Mouse (Mus musculus): ENCODE data around the gene Lhx9. TPM values are rescaled to one million over a fixed set of nuclear protein-coding genes. Genes with fewer than 3 reads are reported as not detected.

Gene Lhx9
- polyA plus RNA-seq, 1 experiment from 2014 or later, result 0.15 TPM

DNA sequence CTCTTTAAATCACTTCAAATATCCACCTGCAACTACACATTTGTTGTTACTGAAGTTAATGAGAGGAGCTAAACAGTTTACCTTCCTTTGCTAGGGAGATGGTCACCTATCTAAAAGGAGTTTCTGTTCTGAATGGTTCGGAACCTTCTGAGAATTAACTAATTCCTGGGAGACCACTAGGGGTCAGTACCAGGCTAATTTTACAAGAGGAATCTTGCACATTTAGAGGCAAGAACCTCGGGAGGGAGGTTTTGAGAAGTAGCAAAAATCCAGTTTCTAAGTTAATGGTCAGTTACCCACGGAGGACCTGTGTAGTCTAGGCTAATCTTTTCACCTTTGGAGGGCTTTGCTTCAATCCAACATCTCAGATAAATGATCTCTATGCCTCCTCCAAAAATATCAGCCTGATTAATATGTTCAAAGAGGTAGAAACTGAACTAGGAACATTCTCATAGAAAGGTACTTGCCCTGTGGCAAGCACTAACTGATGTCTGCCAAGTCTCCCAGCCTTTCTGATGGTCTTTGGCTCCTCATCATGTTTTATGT, 12.9 kb downstream of the Lhx9 start:
- no peak overlapping the region for H3K9ac ChIP-seq (ENCODE audit: low read length)
- ATAC-seq (ENCODE audit: low FRiP score, low TSS enrichment) (no peak), DNase-seq (ENCODE audit: low spot score) (no peak)
- no peaks in the 10 kb centered on the region for H3K36me3 ChIP-seq (ENCODE audit: control insufficient read depth, insufficient read depth, low read length)
- no peaks in the 10 kb centered on the region for H3K4me1 ChIP-seq (replicated peaks; ENCODE audit: control insufficient read depth, insufficient read depth)
- no peak overlapping the region for H3K27ac ChIP-seq (replicated peaks)
- 4% methylated on average over 3 of the region's 3 CpGs for WGBS
- peaks cover 14% of the 10 kb centered on the region for H3K27me3 ChIP-seq (ENCODE audit: control insufficient read depth, insufficient read depth, low read length)
- no peak overlapping the region for H3K4me3 ChIP-seq (ENCODE audit: low read depth, low read length)
- H3K9me3 ChIP-seq (ENCODE audit: control insufficient read depth, low read length), result no peaks in the 10 kb centered on the region
- H3K4me2 ChIP-seq (replicated peaks; ENCODE audit: low read depth), result no peak overlapping the region
- TF ChIP-seq CTCF (IDR thresholded peaks at IDR 0.05; ENCODE audit: low read depth) (peak; percentile 86), EP300 (optimal IDR thresholded peaks at IDR 0.05) (no peak)

DNA sequence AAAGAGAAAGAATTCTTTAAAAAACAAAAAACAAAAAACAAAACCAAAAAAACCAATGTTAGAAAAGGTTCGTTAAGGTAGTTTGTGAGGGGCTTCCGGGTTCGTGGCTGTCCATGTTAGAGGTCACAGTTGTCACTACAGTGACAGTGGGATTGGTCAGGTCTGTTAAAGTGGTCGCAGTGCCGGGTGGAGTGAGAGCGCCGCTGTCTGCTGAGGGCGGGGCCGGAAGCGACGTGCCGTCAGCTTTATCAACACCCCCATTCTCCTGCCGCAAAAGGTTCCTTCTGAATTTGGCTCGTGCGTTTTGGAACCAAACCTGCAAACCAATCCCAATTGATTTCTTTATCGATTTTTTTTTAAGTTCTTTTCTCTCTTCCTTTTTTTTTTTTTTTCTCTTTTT, 17.1 kb downstream of the Lhx9 start:
- no peak overlapping the region for H3K27ac ChIP-seq (replicated peaks)
- 1% methylated on average over 16 of the region's 16 CpGs for WGBS
- H3K4me2 ChIP-seq (replicated peaks; ENCODE audit: low read depth), result peak overlapping the region; percentile 43
- peak overlapping the region; percentile 26 for H3K4me3 ChIP-seq (ENCODE audit: low read depth, low read length)
- no peak for TF ChIP-seq EP300 (optimal IDR thresholded peaks at IDR 0.05)
- no peak for TF ChIP-seq CTCF (IDR thresholded peaks at IDR 0.05; ENCODE audit: low read depth)
- ATAC-seq (ENCODE audit: low FRiP score, low TSS enrichment) (no peak), DNase-seq (ENCODE audit: low spot score) (no peak)
- H3K9me3 ChIP-seq (ENCODE audit: control insufficient read depth, low read length), result no peaks in the 10 kb centered on the region
- H3K4me1 ChIP-seq (replicated peaks; ENCODE audit: control insufficient read depth, insufficient read depth), result no peaks in the 10 kb centered on the region
- peaks cover 3% of the 10 kb centered on the region; the same call in 1 of the 2 replicates for H3K27me3 ChIP-seq (ENCODE audit: control insufficient read depth, insufficient read depth, low read length)
- H3K9ac ChIP-seq (ENCODE audit: low read length), result no peak overlapping the region
- H3K36me3 ChIP-seq (ENCODE audit: control insufficient read depth, insufficient read depth, low read length), result no peaks in the 10 kb centered on the region

DNA sequence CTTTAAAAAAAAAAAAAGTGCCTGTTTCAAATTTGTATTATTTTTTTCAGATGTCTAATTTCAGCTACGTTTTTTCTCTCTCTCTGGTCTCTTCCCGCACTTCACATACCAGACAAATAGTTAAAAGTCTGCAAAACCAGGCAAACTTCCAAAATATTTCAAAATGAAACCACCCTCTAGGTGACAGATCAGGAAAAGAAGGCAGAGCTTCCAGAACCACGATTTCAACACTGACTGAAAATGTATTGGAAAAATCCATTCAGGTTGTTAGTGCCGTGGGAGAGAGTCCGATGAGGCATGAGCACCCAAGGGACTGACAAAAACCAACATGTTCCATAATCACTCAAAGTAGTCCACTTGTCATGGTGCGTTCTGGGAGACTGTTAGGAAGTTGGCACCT, 21.5 kb downstream of the Lhx9 start:
- Histone ChIP-seq H3K9me3 (ENCODE audit: control insufficient read depth, low read length) (no peaks in the 10 kb centered on the region), H3K27me3 (ENCODE audit: control insufficient read depth, insufficient read depth, low read length) (no peaks in the 10 kb centered on the region), H3K36me3 (ENCODE audit: control insufficient read depth, insufficient read depth, low read length) (no peaks in the 10 kb centered on the region), H3K4me3 (ENCODE audit: low read depth, low read length) (no peak overlapping the region), H3K4me1 (replicated peaks; ENCODE audit: control insufficient read depth, insufficient read depth) (no peaks in the 10 kb centered on the region), H3K9ac (ENCODE audit: low read length) (no peak overlapping the region), H3K4me2 (replicated peaks; ENCODE audit: low read depth) (no peak overlapping the region), H3K27ac (replicated peaks) (no peak overlapping the region)
- ATAC-seq (ENCODE audit: low FRiP score, low TSS enrichment), result no peak
- TF ChIP-seq CTCF (IDR thresholded peaks at IDR 0.05; ENCODE audit: low read depth), result no peak
- TF ChIP-seq EP300 (optimal IDR thresholded peaks at IDR 0.05), result no peak
- 56% methylated on average over 6 of the region's 6 CpGs for WGBS
- DNase-seq (ENCODE audit: low spot score), result no peak

DNA sequence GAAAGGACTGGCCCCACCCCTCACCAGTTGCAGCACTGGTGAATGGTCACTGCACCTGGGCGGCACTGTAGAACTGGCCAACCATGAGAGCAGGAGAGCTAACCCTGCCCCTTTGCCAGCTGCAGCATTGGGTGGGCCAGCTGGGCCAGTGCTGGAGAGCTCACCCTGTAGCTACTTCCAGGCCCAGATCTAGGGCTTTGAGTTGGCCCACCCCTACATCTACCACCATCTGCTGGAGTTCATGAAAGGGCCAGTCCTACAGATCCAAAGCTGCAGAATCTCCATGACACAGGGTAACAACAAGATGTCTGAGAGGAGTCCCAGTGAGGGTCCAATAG, 25.4 kb downstream of the Lhx9 start:
- Histone ChIP-seq H3K9ac (ENCODE audit: low read length) (no peak overlapping the region), H3K9me3 (ENCODE audit: control insufficient read depth, low read length) (no peaks in the 10 kb centered on the region), H3K36me3 (ENCODE audit: control insufficient read depth, insufficient read depth, low read length) (no peaks in the 10 kb centered on the region), H3K4me3 (ENCODE audit: low read depth, low read length) (no peak overlapping the region), H3K4me1 (replicated peaks; ENCODE audit: control insufficient read depth, insufficient read depth) (no peaks in the 10 kb centered on the region), H3K27ac (replicated peaks) (no peak overlapping the region), H3K4me2 (replicated peaks; ENCODE audit: low read depth) (no peak overlapping the region), H3K27me3 (ENCODE audit: control insufficient read depth, insufficient read depth, low read length) (no peaks in the 10 kb centered on the region)
- no peak for DNase-seq (ENCODE audit: low spot score)
- no peak for TF ChIP-seq CTCF (IDR thresholded peaks at IDR 0.05; ENCODE audit: low read depth)
- peak; percentile 32; the same call in 1 of the 2 replicates for ATAC-seq (ENCODE audit: low FRiP score, low TSS enrichment)
- 92% methylated on average over 1 of the region's 1 CpGs for WGBS

DNA sequence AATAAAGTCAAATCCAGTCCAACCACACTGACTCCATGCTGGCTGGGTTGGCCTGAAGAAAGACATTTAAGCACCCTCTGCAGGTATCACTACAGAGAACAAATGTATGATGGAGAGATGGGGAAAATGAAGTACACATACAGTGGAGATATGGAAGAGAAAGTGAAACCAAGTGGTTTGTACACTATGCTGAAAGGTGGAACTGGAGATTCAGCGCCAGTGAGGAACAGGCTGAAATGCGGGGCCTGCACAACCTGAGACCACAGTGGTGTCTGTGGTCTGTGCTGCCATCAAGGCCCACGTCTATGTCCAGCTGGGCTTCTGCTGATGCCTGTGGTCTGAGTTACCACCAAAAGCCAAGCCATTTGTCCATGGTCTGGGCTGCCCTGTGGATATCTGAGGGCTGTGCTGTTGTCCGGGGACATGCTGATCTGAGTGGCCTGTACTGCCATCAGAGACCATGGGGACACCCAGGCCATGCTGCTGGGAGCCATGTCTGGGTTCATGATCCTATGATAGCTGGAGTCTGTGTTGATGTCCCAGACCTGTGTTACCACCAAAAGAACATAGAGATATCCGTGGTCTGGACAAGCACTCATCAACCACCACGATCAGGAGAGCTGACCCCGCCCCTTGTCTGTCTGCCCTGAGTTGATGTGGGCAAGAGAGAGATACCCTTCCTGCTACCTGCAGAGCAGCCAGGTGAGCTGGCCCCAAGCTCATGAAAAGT, 26.0 kb downstream of the Lhx9 start:
- no peak for TF ChIP-seq EP300 (optimal IDR thresholded peaks at IDR 0.05)
- TF ChIP-seq CTCF (IDR thresholded peaks at IDR 0.05; ENCODE audit: low read depth), result no peak
- Histone ChIP-seq H3K9me3 (ENCODE audit: control insufficient read depth, low read length) (no peaks in the 10 kb centered on the region), H3K4me2 (replicated peaks; ENCODE audit: low read depth) (no peak overlapping the region), H3K9ac (ENCODE audit: low read length) (no peak overlapping the region), H3K4me3 (ENCODE audit: low read depth, low read length) (no peak overlapping the region), H3K4me1 (replicated peaks; ENCODE audit: control insufficient read depth, insufficient read depth) (no peaks in the 10 kb centered on the region), H3K27ac (replicated peaks) (no peak overlapping the region), H3K27me3 (ENCODE audit: control insufficient read depth, insufficient read depth, low read length) (no peaks in the 10 kb centered on the region), H3K36me3 (ENCODE audit: control insufficient read depth, insufficient read depth, low read length) (no peaks in the 10 kb centered on the region)
- ATAC-seq (ENCODE audit: low FRiP score, low TSS enrichment) (no peak), DNase-seq (ENCODE audit: low spot score) (no peak)
- WGBS, result 85% methylated on average over 7 of the region's 7 CpGs

DNA sequence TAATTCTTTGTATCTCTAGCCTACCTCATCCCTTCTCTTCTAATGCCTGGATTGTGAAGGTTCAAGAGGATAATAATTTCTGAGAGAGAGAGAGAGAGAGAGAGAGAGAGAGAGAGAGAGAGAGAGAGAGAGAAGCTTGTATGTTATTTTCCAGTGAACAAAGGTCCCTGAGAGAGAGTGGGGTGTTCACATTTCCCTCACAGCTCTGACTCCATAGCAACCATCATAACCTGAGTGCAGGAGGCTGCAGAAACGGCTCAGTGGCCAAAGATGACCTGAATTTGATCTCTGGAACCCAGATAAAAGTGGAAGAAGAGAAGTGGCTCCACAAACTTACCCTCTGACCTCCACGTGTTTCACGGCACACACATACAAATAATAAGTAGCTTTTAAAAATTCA, 46.6 kb downstream of the Lhx9 start:
- no peak overlapping the region for H3K4me3 ChIP-seq (ENCODE audit: low read depth, low read length)
- H3K9ac ChIP-seq (ENCODE audit: low read length), result no peak overlapping the region
- no peaks in the 10 kb centered on the region for H3K27me3 ChIP-seq (ENCODE audit: control insufficient read depth, insufficient read depth, low read length)
- H3K36me3 ChIP-seq (ENCODE audit: control insufficient read depth, insufficient read depth, low read length), result no peaks in the 10 kb centered on the region
- 35% methylated on average over 3 of the region's 3 CpGs for WGBS
- H3K4me1 ChIP-seq (replicated peaks; ENCODE audit: control insufficient read depth, insufficient read depth), result no peaks in the 10 kb centered on the region
- no peak overlapping the region for H3K4me2 ChIP-seq (replicated peaks; ENCODE audit: low read depth)
- TF ChIP-seq CTCF (IDR thresholded peaks at IDR 0.05; ENCODE audit: low read depth), result no peak
- TF ChIP-seq EP300 (optimal IDR thresholded peaks at IDR 0.05), result no peak
- no peak for DNase-seq (ENCODE audit: low spot score)
- H3K27ac ChIP-seq (replicated peaks), result no peak overlapping the region
- ATAC-seq (ENCODE audit: low FRiP score, low TSS enrichment), result no peak
- no peaks in the 10 kb centered on the region for H3K9me3 ChIP-seq (ENCODE audit: control insufficient read depth, low read length)
